ENCODE assay signal across 19 mouse cellular contexts in the genomic region with DNA sequence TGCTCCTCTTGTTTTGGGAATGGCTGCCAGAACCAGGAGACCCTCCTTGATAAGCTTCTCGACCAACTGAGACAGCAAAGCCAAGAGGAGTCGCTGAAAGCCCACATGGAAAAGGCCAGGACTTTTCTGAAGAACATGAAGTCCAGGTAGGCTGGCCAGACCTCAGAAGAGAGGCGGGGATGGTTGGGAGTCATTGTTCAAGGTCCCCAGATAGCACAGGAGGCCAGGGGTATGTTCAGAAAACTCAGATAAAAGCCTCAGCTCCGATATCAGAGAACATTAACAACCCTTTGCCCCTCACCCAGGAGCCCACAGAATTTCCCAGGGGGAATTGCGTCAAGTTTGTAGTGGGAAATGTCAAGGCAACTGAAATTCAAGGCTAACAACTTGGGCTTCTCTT. TPM values are rescaled to one million over a fixed set of nuclear protein-coding genes. Genes with fewer than 3 reads are reported as not detected.
"Had no signal": no experiment of that assay in that cellular context is flagged by ENCODE, and none has a peak within 500 bp of the region (broad histone marks: within the 10 kb centered on the region; RNA-seq: fewer than 3 reads in every experiment).

No protein-coding gene starts in this region.

- H3K9me3 ChIP-seq: lung, embryonic 15.5 days; midbrain, embryonic 13.5 days; midbrain, embryonic 15.5 days; stomach, embryonic 15.5 days had no signal

- H3K27me3 ChIP-seq: lung, embryonic 15.5 days; midbrain, embryonic 13.5 days; midbrain, embryonic 15.5 days; neural tube, embryonic 12.5 days; stomach, embryonic 15.5 days had no signal

- ATAC-seq: lung, postnatal 0 days; midbrain, embryonic 13.5 days; midbrain, embryonic 15.5 days had no signal

- H3K4me1 ChIP-seq: lung, embryonic 15.5 days; megakaryocyte, embryonic 14.5 days; midbrain, embryonic 13.5 days; midbrain, embryonic 15.5 days; neural tube, embryonic 12.5 days; stomach, embryonic 15.5 days had no signal

- H3K36me3 ChIP-seq: lung, embryonic 15.5 days; midbrain, embryonic 13.5 days; midbrain, embryonic 15.5 days; neural tube, embryonic 12.5 days; stomach, embryonic 15.5 days had no signal

- H3K4me2 ChIP-seq: lung, embryonic 15.5 days; midbrain, embryonic 11.5 days; midbrain, embryonic 13.5 days; midbrain, embryonic 15.5 days; neural tube, embryonic 12.5 days; stomach, embryonic 15.5 days had no signal

- H3K9ac ChIP-seq: lung, embryonic 15.5 days; midbrain, embryonic 13.5 days; midbrain, embryonic 15.5 days; neural tube, embryonic 12.5 days; stomach, embryonic 15.5 days had no signal

- H3K4me3 ChIP-seq: lung, embryonic 15.5 days; megakaryocyte, embryonic 14.5 days; midbrain, embryonic 13.5 days; midbrain, embryonic 15.5 days; neural tube, embryonic 12.5 days; stomach, embryonic 15.5 days had no signal

- DNase-seq: lung, adult 2 months; lung, postnatal 14 days; lung, postnatal 36 days; right cerebral cortex, postnatal 14 days; thymus, adult 2 months; thymus, postnatal 25 days; thymus, postnatal 4 days had no signal

- H3K27ac ChIP-seq: lung, embryonic 15.5 days; macrophage; midbrain, embryonic 13.5 days; midbrain, embryonic 15.5 days; neural tube, embryonic 12.5 days; stomach, embryonic 15.5 days; stomach, postnatal 0 days had no signal

RNA-seq across cellular contexts. Expression of gene Ccdc180, which starts 21.2 kb away (rescaled TPM):
- total RNA-seq: monocyte, adult 5-6 weeks had no signal
- polyA plus RNA-seq: midbrain, embryonic 11.5 days; neural tube, embryonic 12.5 days; spleen, adult 2 months had no signal
